Mouse (Mus musculus): ENCODE results near the gene Pax8. TPM values are rescaled to one million over a fixed set of nuclear protein-coding genes. Genes with fewer than 3 reads are reported as not detected.

Gene Pax8
- polyA plus RNA-seq, 1 experiment from 2014 or later: 23.2 TPM

DNA sequence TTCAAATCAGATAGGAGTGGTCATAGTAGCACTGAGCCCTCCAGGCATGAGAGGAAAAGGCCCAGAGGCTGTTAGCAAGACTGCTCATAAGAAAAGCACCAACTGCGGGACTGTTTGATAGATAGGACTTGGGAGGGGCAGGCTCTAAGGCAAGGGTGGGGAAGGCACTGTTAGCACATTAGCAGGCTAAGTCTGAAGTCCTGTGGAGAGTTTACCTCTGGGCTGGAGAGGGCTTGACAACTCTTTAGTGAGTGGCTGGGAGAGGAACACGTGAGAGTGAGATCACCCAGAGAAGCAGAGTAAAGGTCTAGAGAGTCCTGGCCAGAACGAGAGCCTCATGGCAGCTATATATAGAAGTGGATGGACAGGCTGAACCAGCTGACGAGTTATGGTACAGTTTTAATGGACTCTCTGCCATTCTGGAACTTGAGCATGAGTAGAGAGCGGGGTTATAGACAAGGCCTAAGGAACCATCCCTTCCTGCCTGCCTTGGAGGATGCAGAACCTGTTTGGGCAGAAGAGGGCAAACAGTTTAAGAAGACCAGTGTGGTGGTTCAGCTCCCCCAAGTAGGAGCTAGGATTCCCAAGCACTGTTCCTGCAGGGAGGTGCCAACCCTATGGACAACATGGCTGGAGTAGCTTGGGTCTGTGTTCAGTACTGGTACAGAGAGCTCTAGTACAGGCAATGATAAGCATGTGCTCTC lies 96.5 kb downstream of the Pax8 start:
- H3K4me1 ChIP-seq (replicated peaks; ENCODE audit: control insufficient read depth, insufficient read depth, low read length): no peaks in the 10 kb centered on the region
- 82% methylated on average over 5 of the region's 5 CpGs for whole genome bisulfite sequencing
- H3K4me3 ChIP-seq (ENCODE audit: low read depth, low read length): no peak overlapping the region
- H3K27ac ChIP-seq (ENCODE audit: low read depth, low read length): no peak overlapping the region
- H3K4me2 ChIP-seq (replicated peaks; ENCODE audit: low read depth, low read length): no peak overlapping the region
- ATAC-seq (ENCODE audit: low FRiP score) (no peak), DNase-seq (ENCODE audit: low spot score) (no peak)
- H3K36me3 ChIP-seq (ENCODE audit: control insufficient read depth, insufficient read depth, low read length): no peaks in the 10 kb centered on the region
- no peaks in the 10 kb centered on the region for H3K27me3 ChIP-seq (ENCODE audit: control insufficient read depth, insufficient read depth, low read length)
- no peaks in the 10 kb centered on the region for H3K9me3 ChIP-seq (ENCODE audit: control insufficient read depth, low read length)
- no peak overlapping the region for H3K9ac ChIP-seq (ENCODE audit: low read depth, low read length)

Other genes with a start within 250 kb of the Pax8 start
- not detected in 2 replicates for gene Il1f5, start 198.6 kb downstream of the Pax8 start, polyA plus RNA-seq (2014; fragmentation: Nextera tagmentation; extraction: Ambion mirVana)
- not detected in 2 replicates for gene Il1f10, start 184.4 kb downstream of the Pax8 start, polyA plus RNA-seq (2014; fragmentation: Nextera tagmentation; extraction: Ambion mirVana)
- gene Il1rn, start 138.7 kb downstream of the Pax8 start, polyA plus RNA-seq (2014; fragmentation: Nextera tagmentation; extraction: Ambion mirVana): not detected in 2 replicates
- 0.45 and 0.46 TPM in 2 replicates for gene Psd4, start 108.0 kb downstream of the Pax8 start, polyA plus RNA-seq (2014; fragmentation: Nextera tagmentation; extraction: Ambion mirVana)

Measured in hindbrain, embryonic 11.5 days (tissue).